Mouse (Mus musculus) urinary bladder, postnatal 4 days (tissue): ENCODE results near the gene Gm11627.

Source experiments
- DNase-seq, 2 experiments: peaks; one replicate each; pipeline ENCODE4 v3.0.0; 2021 to 2022; ENCODE audit warnings: low spot score in 2 of 2

Gm11627 gene

GRCm38 (mm10) chr11:102602816-102603495, 23.7 kb upstream of the Gm11627 start:
- DNase-seq: peak in 1 of 2 experiments; percentile 24

GRCm38 (mm10) chr11:102599912-102600311, 20.7 kb upstream of the Gm11627 start:
- no peak for DNase-seq

GRCm38 (mm10) chr11:102595341-102595820, 16.1 kb upstream of the Gm11627 start:
- peak in 1 of 2 experiments; percentile 42 for DNase-seq

GRCm38 (mm10) chr11:102587554-102587953, 8.3 kb upstream of the Gm11627 start:
- no peak for DNase-seq

- DNase-seq: no peak
Observed at GRCm38 (mm10) chr11:102586445-102587130, 7.3 kb upstream of the Gm11627 start.

DNA sequence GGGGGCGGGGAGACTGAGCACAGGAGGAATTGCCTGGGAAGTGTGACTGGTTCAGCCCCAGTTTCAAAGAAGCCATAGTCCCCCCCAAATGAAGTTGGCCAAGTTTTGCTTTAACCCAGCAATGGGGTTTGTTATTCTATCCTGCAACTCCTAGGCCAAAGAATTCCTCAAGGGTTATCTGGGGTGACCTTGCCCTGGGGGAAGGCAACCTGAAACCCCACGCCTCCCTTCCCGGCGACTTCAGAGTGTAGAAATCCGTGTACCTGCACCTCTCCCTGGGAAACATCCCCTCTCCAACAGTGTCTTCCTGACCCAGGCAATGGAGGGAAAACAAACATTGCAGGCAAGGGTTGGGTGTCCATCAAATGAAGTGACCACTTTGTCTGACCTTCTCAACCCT, 3.5 kb upstream of the Gm11627 start:
- DNase-seq: no peak

GRCm38 (mm10) chr11:102582016-102582610, 2.9 kb upstream of the Gm11627 start:
- DNase-seq: peak; percentile 56 to 60

DNA sequence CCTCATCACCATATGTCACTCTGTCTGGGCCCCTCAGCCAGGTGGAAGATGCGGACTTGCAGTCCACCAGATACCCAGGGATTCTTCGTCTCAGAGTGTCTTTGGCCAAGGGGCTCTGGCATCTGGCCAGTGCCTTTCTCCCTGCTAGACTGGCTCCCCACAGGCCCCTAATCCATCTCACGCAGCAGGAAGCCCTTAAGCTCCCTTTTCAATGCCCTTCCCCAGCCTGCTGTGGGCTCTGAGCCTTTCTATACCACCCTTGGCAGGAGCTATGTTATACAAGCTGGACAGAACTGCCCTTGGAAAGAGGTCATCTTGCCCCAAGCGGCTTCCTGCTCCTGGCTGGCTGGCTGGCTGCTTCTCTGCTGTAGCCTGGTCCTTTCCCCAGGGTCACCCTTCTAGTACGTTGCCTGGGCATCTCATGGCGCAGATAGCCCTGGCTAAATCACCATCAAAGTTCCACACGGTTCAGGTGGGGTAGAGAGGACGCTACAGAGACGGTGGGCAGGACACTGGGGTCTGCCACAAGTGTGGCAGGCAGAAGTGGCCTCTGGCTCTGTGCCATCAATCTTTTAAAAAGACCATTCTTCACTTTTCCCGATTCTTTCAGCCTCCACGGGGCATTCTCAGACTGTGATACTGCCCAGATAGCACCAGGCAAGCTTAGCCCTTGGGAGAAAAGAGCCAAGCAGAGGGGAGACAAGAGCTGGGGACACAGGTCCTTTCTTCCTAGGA, 2.2 kb upstream of the Gm11627 start:
- peak in 1 of 2 experiments; percentile 23 for DNase-seq

- no peak for DNase-seq
Observed at GRCm38 (mm10) chr11:102580034-102580330, 721 bp upstream of the Gm11627 start.

DNA sequence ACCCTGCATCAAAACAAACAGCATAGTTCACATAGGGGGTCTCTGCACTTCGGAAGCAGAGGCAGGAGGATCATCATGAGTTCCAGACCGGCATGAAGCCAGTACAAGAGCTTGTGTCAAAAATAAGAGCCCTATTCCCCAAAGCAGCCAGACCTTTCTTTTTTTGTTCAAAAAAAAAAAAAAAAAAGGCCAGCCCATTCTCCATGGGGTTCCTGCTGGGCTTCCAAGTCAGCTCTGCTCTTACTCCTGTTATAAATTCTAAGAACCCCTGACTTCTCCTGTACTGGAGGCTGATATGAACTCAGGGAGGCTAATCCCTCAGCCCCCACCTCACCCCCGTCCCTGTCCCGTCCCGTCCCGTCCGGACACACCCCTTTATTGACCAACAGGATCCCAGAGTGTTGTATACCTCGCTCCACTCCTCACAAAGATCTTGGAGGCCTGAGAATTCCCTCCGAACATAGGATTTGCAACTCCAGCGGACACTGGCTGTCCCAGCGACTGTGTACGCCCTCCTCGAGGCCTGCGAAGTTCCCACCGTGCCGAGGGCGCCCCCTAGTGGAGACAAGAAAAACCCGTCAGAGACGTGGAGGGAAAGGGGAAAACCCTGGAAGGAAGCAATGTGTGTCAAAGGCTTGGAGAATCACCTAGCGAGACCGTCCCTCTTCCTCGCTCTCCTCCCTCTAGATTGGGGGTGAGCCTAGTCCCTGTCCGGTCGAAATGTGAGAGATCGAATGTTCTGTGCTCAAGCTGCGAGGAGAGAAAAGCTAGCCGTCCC, 731 bp downstream of the Gm11627 start:
- DNase-seq: peak; percentile 85 to 90

DNA sequence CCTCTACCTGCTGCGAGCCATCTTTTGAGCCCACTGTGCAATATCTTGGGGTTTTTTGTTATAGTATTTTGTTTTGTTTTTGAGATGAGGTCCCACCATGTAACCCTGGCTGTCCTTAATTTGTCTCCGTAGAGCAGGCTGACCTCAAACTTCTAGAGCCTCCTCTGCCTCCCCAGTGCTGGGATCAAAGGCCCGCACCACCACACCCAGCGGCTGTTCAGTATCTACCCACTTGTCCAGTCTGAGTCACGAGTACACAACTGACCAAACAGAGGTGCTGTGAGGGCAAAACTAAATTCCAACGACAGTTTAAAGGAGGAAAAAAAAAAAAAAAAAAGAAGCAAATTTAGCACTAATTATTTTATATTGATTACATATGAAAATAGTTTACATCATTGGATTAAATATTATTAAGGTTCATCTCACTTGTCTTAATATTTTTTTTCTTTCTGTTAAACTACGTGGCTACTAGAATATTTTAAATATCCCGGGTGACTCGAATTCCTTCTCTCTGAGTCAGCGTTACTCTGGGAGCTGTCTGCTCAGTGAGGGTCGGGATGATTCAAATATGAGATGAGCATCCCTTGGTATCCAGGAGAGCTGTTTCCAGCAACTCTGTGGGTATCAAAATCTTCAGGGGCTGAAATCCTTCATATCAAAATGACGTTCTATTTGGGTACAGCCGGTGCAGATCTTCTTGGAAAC, 3.1 kb downstream of the Gm11627 start:
- DNase-seq: no peak

- DNase-seq: no peak
Observed at GRCm38 (mm10) chr11:102575034-102575433, 4.2 kb downstream of the Gm11627 start.

DNA sequence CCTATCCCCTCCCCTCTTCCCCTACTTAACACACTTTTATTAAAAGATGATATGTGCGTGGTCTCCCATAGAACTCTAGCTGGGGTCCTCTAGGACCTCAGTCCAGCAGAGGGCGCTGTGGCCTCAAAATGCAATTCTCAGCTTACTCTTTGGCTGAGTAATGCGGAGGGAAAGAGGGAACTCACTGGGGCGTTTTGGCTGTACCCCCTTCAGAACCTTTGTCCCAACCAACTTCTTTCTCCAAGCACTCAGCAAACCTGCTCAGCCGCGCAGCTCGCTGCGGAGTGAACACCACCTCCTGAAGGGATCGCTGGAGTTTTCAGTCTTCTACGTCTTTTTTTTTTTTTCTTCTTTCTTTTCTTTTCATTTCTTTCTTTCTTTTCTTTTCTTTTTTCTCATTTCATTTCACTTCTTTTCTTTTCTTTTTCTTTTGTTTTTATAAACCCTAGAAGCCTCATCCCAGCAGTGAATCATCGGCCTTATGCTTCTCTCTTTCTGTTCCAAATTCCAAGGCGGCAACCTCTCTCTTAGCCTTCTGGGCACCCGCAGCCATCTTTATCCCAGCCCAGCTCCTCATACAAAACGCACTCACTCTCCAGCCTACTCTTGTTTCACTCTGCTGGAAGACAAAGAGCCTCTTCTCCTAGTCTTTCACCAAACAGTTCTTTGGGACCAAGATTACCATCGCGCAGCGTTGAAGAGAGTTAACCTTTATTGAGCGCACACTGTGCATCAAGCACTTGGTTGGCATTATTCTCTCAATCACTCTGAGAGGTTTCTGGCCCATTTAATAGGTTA, 6.2 kb downstream of the Gm11627 start:
- DNase-seq: peak; percentile 70 to 93

- no peak for DNase-seq
Observed at GRCm38 (mm10) chr11:102568756-102569377, 10.4 kb downstream of the Gm11627 start.

GRCm38 (mm10) chr11:102568191-102568590, 11.1 kb downstream of the Gm11627 start:
- DNase-seq: no peak

GRCm38 (mm10) chr11:102567723-102568122, 11.5 kb downstream of the Gm11627 start:
- no peak for DNase-seq

- DNase-seq: no peak
Observed at GRCm38 (mm10) chr11:102567157-102567556, 12.1 kb downstream of the Gm11627 start.

DNA sequence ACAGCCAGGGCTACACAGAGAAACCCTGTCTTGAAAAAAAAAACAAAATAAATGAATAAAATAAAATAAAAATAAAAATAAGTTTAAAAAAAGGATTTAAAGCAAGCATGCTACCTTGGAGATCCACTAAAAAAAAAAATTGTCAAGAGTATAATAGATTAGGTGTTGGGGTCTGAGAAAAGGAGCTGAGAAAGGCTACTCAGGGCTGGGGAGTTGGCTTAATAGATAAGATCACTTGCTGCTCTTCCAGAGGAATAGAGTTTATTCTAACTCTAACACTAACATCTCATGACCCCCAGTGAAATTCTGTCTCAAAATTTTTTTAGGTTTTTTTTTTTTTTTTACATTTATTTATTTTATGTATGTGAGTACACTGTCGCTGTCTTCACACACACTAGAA, 13.0 kb downstream of the Gm11627 start:
- DNase-seq: no peak

DNA sequence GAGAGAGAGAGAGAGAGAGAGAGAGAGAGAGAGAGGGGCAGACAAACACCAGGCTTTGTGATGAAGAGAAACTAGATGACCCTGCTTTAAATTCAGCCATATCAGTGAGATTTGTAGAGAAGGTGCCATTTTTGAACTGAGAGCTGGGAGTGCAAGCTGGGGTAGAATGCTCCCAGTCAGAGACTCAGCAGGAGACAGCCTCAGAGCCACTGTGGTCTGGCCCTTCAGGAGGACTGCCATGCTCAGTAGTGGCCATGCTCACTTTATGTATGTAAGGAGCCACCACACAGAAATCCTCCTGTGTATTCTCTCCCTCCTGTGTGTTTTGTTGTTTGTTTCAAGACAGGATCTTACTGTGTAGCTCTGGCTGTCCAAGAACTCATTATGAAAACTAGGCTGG, 13.5 kb downstream of the Gm11627 start:
- DNase-seq: no peak
